Mouse (Mus musculus) retina, adult 2 months (tissue): Measurements from ENCODE around the gene Twf1.
A peak's percentile ranks its signal among the peaks of the same experiment; 100 is the strongest.

Experiments
- DNase-seq: peaks from one replicate; pipeline ENCODE4 v3.0.0-alpha.2; 2012; ENCODE audit warnings: low read depth, low spot score

The Twf1 gene

DNA sequence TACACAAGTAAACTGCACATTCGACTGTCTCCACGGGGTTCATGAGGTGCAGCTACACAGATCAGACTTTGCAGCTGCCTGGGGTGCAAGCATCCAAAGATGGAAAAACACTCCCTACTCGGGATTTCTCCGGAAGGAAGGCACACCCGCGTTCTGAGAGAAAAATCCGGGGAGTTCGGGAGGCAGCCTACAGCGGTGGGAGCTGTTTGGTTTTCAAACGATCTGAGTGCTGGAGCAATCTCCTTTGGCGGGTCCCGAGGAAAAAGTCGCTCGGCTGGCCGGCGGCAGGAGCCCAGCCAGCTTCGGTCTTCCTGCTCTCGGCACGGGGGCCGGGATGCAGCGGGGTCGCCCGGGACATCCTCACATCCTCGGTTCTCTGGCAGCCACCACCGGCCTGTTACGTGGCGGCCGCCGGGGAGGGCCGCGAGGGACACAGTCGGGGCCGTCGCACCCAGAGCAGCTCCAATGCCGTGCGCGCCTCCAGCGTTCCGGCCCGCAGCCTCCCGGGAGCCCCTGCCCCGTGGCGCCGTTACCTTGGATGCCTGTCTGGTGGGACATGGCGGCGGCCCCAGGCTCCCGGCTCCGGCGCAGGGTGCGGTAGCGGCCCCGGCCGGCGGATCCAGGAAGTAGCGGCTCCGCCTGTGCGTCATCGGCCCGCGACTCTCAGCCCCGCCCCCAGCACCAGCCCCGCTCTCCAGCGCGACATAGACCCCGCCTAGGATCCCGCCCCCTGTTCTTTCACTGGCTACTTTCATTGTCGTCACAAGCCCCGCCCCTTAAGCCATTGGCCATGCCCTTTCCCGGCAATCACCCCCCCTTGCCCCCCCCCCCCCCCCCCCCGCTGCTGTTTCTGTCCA lies at the start of gene Twf1:
Twf1 (minus strand) TSS at position 671 of the 857 bp plus-strand sequence.
- peak; percentile 96 for DNase-seq

DNA sequence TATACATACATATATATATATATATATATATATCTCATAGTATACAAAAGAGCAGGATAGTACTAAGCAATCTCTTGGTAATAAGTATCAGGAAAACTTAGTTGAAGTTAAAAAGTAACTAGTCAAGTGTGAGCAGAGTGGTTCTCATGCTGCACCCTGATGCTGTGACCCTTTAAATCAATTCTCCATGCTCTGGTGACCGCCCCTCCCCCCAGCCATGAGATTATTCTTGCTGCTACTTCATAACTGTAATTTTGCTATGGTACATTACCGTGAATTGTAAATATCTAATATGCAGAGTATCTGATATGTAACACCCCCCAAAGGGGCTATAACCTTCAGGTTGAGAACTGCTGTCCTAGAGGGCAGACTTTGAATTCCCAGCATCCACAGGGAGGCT lies 49.4 kb upstream of the Twf1 start:
- no peak for DNase-seq

DNA sequence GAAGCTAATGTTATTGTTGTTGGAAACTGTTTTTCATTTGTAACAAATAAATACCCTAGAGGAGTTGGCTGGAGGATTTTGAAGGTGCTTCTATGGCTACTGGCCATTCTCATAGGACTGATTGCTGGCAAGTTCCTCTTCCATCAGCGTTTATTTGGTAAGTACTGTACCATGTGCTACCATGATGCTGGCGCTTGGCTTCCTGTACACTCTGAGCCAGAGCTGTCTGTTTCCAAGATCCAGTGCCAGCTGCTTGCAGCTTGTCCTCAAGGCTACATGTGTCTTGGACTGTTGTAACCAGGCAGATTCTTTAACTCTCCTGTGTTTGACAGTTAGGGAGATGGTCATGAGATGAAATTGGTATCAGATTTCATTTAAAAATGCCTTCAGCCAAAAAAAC lies 48.5 kb upstream of the Twf1 start:
- no peak for DNase-seq

DNA sequence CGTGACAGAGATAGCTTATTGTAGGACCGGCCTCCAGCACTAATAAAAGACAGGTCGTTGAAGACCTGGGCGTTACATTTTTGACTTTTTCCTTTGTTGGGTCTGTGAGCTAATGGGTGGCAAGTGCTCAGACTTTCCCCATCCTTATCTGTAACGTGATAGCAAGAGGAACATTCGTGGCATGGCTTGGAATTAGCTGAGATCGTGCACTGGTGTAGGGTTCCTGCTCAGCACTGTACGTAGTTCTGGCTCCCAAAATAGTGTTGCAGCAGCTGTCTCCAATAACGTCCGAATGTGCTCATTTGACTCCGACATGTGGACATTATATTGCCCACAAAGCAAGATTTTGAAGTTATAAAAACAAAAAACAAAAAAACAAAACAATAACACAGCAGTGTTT lies 44.8 kb upstream of the Twf1 start:
- no peak for DNase-seq

DNA sequence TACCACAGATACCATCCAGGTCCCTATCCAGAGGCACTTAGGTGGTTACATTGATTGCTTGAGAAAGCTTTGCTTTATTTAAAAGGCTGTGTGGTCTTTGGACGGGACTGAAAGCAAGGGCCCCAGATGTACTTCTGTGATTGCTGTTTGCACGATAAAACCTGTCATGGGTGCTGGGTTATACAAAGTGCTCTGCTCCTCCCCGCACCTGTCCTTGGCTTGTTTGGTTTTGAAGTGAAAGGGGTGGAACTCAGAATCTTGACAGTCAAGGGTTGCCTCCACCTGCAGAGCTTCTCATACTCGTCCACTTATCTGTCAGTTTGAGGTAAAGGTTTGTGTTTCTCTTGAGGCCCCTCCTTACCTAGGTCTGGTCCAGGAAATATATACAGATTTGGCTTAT lies 40.9 kb upstream of the Twf1 start:
- DNase-seq, result no peak

DNA sequence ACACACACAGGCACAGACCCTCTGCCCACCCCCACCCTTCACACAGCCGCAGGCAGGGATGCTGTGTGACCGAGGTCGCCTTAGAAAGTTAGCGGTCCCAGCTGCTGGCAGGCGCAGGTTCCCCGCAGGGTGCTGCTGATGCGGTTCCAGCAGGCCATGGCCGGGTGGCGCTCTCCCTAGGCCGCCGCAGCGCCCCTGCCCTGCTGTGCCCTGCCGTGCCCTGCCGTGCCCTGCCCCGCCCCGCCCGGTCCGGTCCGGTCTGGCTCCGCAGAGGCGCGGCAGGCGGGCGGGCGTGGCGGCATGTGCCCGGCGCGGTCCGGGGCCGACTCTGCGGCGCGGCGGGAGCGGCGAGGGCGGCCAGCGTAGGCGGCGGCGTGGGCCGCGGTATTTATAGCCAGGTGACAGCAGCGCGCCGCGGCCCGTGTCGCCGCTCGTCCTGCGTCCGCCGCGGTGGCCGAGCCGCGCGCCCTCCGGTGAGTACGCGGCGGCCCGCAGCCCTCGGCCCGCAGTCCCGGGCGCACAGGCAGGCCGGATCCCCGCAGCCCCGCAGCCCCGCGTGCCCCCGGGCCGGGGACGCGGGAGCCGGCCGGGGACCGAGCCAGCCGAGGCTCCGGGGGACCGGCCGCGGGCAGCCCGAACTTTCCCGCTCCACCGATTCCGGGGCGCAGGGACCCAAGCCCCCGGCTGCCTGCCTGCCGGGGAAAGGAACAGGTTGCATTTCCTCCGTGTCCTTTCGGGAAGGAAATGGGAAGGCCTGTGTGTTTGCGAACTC lies 39.3 kb upstream of the Twf1 start, which contains the start of gene Tmem117:
Tmem117 (plus strand) TSS at position 403 of the 772 bp plus-strand sequence.
- DNase-seq, result no peak

DNA sequence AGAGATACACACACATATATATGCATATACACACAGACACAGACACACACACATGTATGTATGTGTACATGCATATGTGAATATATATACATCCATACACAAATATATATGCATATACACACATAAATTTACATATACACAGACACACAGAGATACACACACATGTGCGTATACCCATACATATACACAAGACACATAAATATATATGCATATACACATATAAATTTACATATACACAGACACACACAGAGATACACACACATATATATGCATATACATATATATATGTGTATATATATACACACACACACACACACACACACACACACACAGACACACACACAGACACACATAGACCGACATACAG lies 38.8 kb upstream of the Twf1 start:
- DNase-seq, result no peak

DNA sequence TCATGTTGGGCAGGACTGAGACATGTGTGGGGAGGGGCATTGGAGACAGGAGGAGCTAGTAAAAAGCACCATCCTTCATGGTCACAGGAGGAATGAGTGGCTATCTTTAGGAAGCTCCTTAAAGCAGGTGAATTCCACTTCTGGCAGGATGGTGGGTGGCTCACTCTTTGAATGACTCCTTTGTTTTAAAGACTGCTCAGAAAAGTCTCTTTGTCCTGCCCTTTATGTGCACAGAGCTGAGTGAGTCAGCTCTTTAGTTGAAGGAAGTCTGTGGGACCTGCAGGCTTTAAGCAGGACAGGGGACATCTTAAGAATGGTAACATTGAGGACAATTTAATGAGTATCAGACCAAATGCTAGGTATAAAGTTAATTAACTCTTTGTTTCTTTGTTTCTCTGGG lies 31.2 kb upstream of the Twf1 start:
- DNase-seq, result no peak

DNA sequence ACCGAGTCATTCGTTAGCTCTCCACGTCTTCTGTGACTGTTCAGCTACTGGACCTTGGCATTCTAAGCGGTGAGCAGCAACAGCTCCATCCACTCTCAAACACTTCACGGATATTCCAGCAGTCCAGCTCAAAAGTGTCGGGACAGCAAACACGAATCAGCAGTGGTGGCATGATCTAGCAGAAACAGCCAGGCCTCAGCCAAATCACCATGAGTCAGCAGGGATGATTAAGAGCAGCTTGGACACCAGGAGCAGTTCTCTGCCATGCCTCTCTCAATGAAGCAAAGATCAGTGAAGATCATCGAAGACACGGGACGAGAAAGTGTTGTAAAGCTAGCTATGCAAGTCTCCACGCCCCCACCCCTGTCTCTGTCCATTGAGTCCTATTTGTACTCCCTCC lies 26.3 kb upstream of the Twf1 start:
- no peak for DNase-seq

DNA sequence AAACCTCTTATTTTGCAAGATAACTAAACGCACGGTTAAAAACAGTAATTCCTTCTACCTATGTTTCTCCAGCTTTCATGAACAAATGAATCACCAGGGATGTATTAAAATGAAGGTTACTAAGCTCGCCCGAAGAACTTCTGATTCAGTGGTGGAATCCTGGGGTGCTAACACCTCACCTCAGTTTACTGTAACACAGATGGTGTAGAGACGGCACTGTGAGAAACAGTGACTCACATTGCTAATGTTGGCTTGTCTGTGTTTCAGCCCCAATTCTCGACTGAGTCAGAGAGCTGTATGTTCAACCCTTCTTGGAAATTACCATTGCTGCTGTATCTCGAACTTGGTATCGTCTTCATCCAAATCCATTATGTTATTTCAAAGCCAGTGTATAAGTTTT lies 18.1 kb upstream of the Twf1 start:
- no peak for DNase-seq

DNA sequence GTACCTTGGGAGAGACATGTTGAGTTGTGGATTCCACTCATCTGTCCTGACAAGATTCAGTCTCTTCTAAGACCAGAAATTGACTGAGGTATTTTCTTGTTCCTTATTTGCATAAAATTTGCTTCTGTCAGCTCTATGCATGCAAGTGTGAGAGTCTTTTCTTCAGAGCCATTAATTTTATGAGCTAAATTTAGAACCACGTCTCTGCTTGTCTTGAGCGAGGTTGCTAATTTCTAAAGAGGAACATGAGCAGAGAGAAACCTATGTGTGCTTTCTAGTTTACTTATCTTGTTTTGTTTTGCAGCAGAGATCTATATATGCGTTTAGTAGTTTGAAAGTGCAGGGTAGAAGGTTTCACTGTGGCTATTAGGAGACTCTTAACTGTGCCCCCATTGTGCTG lies 12.8 kb upstream of the Twf1 start:
- DNase-seq, result no peak

DNA sequence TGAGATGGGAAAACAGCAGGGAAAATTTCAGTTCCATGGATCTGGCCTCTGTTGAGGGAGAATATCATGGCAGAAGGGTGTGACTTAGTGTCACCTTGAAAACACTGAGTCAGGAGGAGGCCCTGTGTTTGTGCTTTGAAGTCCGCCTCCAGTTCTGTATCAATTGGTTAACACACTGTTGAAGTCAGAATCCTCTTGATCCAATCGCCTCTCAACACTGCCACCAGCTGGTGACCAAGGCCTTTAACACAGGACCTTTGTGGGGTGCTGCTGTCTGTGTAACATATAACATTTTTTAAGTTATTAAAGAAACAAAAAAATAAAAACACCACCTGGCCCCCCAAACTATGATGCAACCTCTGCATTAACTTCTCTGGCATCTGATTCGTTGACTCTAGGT lies 11.7 kb upstream of the Twf1 start:
- DNase-seq, result no peak

DNA sequence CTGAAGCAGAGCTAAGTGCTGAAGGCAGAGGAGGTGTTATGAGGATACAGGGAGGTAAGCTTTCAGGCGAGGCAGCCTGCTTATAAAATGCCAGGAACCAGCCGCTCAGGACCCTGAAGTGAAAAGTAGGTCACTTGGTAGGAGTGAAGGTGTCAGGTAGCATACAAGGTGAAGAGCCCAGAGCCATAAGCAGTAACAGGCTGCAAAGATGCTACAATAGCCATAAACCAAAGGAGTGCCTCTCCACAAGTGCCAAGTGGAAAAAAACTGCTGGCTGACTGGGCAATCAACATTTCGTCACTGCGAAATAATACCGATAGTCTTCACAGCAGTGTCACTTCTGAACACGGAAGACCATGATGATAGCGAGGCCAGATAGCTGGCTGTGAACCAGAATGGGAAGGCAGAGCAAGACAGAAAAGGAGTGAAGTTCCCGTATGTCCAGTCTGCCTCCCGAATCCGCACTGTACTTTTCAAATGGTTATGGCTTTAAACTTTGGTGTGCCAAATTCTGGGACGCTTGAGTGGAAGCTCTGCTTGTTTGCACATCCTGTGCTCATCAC lies 10.5 kb upstream of the Twf1 start:
- no peak for DNase-seq

DNA sequence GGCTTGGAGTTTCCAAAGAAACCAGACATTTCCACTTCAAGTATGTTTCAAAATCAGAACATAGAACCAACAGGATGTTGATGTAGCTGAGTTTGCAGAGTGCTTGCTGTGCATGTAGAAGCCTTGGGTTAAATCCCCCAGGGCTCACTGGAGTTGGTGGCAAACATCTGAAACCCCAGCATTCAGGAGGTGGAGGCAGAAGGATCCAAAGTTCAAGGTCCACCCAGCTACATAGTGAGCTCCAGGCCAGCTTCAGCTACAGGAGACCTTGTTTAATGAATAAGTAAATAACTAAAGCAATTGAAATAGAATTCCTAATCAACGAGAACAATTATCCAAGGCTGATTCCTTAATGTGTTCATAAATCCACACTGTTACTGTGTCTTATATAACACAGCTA lies 3.9 kb upstream of the Twf1 start:
- DNase-seq, result no peak

DNA sequence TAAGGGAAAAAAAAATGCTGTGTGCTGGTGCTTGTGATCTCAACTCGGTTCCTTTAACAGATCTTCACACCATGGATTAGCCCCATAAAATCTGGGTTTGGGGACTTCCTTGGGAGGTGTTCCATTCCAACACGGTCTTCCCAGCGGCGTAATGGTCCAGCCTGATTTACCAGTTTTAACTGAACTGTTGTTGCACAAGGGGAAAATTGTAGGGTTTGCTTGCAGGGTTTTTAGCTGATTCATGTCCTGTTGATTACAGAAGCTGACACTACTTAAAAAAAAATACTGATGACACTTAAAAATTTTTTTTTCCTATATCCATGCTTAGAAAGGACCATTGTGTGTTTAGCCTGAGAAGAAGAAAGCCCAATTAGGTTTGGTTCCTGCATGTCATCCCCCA lies 1.7 kb upstream of the Twf1 start:
- DNase-seq, result no peak

DNA sequence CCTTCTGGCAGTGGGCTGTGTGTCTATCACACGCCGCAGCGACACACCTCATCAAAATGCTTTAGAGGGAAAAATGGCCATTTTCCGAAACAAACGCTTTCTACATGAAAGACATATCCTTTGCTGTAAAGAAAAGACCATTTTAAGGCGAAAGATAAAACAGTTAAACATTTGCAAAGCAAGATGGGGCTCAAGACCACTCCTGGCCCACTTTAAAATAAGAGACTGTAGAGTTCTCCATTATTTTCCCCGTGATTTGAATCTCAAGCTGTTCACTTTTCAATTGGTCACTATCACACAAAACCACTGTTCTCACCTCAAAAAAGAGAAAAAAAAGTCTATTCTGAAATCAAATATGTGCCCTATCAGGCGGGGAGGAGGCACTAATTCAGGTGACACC lies 394 bp upstream of the Twf1 start:
- DNase-seq, result no peak

DNA sequence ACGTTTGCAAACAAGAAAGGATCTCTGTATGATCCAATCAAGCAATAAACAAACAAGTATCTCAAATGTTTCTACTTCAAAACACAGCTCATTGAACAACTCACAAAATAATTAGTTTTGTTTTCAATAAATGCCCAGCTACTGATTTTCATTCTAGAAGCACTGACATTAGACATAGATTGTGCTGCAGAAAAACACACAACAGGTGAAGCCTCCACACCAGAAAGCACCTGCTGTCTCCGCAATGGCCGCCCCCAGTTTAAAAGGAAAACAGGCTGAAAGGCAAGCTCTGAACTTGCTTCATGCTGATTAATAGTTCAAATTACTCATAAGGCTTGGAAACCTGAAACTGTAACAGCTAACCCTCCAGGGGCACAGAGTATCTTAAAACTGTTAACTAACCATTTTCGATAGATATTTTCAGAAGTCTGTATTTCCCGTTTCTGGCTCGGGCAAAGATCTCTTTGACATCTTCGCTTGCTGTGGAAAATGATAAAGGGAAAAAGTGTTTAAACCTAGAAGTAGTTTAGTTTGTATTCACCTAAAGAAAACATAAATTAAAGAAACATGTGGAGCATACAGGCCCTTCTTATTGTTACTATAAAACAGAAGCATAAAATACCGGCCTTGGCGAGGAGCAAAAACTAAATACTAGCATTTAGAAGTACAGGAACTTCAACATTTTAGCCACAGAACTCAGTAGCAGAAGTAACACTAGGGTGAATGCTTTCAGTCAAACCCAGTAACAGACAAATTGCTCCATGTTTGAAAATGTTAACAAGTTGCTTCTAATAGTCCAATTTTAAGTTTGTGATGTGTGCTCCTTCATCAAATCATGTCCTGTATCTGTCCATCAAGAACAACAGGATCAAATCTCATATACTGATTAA lies 1.6 kb downstream of the Twf1 start:
- DNase-seq, result no peak

DNA sequence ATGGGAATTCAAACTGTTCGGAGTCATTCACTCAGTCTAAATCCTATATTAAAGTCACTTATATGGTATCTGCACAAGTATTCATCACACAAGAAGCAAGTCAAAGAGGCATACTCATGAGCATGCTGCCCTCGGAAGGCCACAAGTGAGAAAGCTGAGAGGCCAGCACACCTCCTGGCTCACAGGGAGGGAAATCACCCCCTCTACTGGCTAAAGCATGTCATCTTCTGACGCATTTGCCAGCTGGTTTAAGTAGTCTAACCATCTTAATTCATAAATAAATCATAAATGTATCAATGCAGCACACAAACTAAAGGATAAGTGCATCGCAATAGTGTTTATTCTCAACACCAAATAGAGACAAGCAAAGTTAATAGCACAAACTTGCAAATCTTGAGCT lies 5.0 kb downstream of the Twf1 start:
- no peak for DNase-seq

DNA sequence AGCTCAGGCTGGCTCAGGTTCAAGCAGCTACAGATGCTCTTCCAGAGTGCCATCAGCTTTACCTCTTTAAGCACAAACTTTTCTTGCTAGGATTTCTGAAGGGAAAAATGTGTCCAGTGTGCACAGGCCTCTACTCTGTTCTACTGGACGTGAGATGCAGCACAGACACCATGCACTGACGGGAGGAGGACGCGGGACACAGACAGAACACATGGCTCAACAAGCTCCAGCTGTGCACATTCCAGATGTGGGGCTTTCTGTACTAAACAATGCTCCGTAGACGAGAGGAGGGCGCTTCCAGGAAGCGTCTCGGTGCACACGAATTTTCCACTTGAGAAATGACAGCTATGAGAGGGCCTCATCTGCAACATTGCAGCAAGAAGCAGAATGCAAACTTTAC lies 6.5 kb downstream of the Twf1 start:
- DNase-seq, result no peak

DNA sequence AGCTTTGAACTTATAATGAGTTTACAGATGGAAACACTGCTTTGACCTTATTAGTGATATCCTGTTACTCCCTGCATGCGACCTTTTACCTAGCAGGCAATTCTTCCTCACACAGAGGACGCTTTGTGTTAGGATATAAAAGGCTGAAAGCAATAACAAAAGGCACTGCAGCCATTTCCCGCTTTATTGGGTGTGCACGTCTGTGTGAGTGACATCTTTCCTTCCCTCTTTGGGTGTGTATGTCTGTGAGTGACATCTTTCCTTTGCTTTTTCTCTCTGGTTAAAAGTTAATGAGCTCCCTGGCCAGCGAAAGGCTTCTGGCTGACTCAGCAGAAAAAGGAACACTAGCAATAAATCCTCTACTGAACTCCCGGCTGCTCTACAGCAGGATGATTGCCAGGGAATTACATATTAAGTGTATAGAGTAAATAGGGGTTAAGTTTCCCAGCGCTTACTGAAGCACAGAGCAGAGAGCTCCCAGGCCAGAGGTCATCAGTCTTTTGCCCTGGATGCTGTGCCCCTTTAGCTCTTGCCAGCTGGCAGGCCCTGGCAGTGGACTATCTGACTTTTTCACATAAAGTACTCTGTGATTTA lies 7.6 kb downstream of the Twf1 start:
- DNase-seq, result no peak

DNA sequence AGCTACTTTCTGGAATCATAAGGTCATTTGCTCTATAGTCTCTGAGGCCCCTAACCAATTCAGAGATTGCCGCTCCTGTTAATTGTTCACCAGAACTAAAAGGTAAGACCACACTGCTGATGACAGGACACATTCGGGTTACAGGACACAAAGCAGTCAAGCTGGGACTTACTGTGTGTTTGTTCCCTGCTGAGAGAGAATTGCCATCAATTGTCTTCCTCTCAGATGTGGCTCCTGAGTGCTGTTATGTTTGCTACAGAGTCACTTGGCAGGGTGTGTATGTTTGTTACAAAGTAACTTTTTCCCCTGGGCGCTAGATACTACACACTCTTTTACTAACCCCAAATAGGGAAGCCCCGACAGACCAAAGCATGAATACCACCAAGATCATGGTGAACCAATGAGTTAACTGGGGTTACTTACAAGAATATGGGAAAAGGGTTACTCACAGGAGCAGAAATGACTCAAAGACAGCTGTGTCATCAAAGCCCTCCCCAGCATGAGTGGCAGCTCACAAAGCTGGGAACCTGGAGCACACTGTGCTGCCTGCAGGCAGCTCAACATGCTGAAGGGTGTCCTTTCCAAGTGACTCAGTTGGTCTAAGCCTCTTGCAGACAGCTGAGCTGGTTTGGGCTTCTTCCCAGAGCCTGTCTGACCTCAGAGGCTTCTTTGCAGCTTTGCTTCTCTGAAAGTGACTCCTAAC lies 15.0 kb downstream of the Twf1 start:
- DNase-seq, result no peak
